Mouse (Mus musculus): ENCODE results near the gene Lrmp. TPM values are rescaled to one million over a fixed set of nuclear protein-coding genes. Genes with fewer than 3 reads are reported as not detected.
"Not testable (repeated sequence)": the region's sequence is repeated elsewhere in the genome, so short reads cannot be mapped to it uniquely, and the experiment has no call there.

Gene Lrmp
- total RNA-seq, 2 experiments from 2014 or later: 2.0 to 3.1 TPM

- no peak for DNase-seq (ENCODE audit: low spot score in 2 of 2)
- intact Hi-C loops (cut with DNase I): no loop called here
Measured at GRCm38 (mm10) chr6:145131991-145132390, 16.5 kb downstream of the Lrmp start.

- DNase-seq (ENCODE audit: low spot score in 2 of 2); intact Hi-C loops (cut with DNase I): not testable (repeated sequence)
Measured at GRCm38 (mm10) chr6:145132969-145133368, 17.5 kb downstream of the Lrmp start.

- DNase-seq (ENCODE audit: low spot score in 2 of 2): no peak
- intact Hi-C loops (cut with DNase I): loop anchor here (5.0 kb wide), 1 partner anchor 42 kb away; no protein-coding TSS in a partner anchor
Measured at GRCm38 (mm10) chr6:145135295-145135694, 19.8 kb downstream of the Lrmp start.

- no peak for DNase-seq (ENCODE audit: low spot score in 2 of 2)
- intact Hi-C loops (cut with DNase I): loop anchor here (5.0 kb wide), 1 partner anchor 41 kb away; no protein-coding TSS in a partner anchor
Measured at GRCm38 (mm10) chr6:145135804-145136203, 20.4 kb downstream of the Lrmp start.

- DNase-seq (ENCODE audit: low spot score in 2 of 2): no peak
- intact Hi-C loops (cut with DNase I): loop anchor here (5.0 kb wide), 1 partner anchor 40 kb away; no protein-coding TSS in a partner anchor
Measured at GRCm38 (mm10) chr6:145136831-145137230, 21.4 kb downstream of the Lrmp start.

GRCm38 (mm10) chr6:145139236-145139635 is 23.8 kb downstream of the Lrmp start:
- no peak for DNase-seq (ENCODE audit: low spot score in 2 of 2)
- intact Hi-C loops (cut with DNase I): loop anchor here (5.0 kb wide), 1 partner anchor 38 kb away; no protein-coding TSS in a partner anchor

- intact Hi-C loops (cut with DNase I): loop anchor here (5.0 kb wide), 1 partner anchor 37 kb away; no protein-coding TSS in a partner anchor
- no peak for DNase-seq (ENCODE audit: low spot score in 2 of 2)
Measured at GRCm38 (mm10) chr6:145139776-145140475, 24.5 kb downstream of the Lrmp start.

GRCm38 (mm10) chr6:145140706-145141105 is 25.3 kb downstream of the Lrmp start:
- intact Hi-C loops (cut with DNase I): no loop called here
- no peak for DNase-seq (ENCODE audit: low spot score in 2 of 2)

GRCm38 (mm10) chr6:145141827-145142226 is 26.4 kb downstream of the Lrmp start:
- intact Hi-C loops (cut with DNase I): no loop called here
- no peak for DNase-seq (ENCODE audit: low spot score in 2 of 2)

- intact Hi-C loops (cut with DNase I): no loop called here
- no peak for DNase-seq (ENCODE audit: low spot score in 2 of 2)
Measured at GRCm38 (mm10) chr6:145145173-145145572, 29.7 kb downstream of the Lrmp start.

- intact Hi-C loops (cut with DNase I): no loop called here
- DNase-seq (ENCODE audit: low spot score in 2 of 2): no peak
Measured at GRCm38 (mm10) chr6:145147716-145148115, 32.3 kb downstream of the Lrmp start.

- peak; percentile 22 to 39 for DNase-seq (ENCODE audit: low spot score in 2 of 2)
- intact Hi-C loops (cut with DNase I): no loop called here
Measured at GRCm38 (mm10) chr6:145149054-145149453, 33.6 kb downstream of the Lrmp start.

GRCm38 (mm10) chr6:145158619-145159018 is 43.2 kb downstream of the Lrmp start:
- intact Hi-C loops (cut with DNase I): no loop called here
- DNase-seq (ENCODE audit: low spot score in 2 of 2): no peak

GRCm38 (mm10) chr6:145160581-145160980 is 45.1 kb downstream of the Lrmp start:
- no peak for DNase-seq (ENCODE audit: low spot score in 2 of 2)
- intact Hi-C loops (cut with DNase I): no loop called here

- intact Hi-C loops (cut with DNase I): no loop called here
- no peak for DNase-seq (ENCODE audit: low spot score in 2 of 2)
Measured at GRCm38 (mm10) chr6:145171892-145172606, 56.6 kb downstream of the Lrmp start.

GRCm38 (mm10) chr6:145173781-145174191 is 58.3 kb downstream of the Lrmp start:
- intact Hi-C loops (cut with DNase I): no loop called here

GRCm38 (mm10) chr6:145175571-145175981 is 60.1 kb downstream of the Lrmp start:
- DNase-seq (ENCODE audit: low spot score in 2 of 2): no peak
- intact Hi-C loops (cut with DNase I): loop anchor here (5.0 kb wide), 1 partner anchor 38 kb away; no protein-coding TSS in a partner anchor

More at GRCm38 (mm10) chr6:145173781-145174191, 58.3 kb downstream of the Lrmp start:
- DNase-seq (ENCODE audit: low spot score in 2 of 2): peak in 1 of 2 experiments; percentile 48

- intact Hi-C loops (cut with DNase I): loop anchor here (5.0 kb wide), 1 partner anchor 39 kb away; no protein-coding TSS in a partner anchor
- no peak for DNase-seq (ENCODE audit: low spot score in 2 of 2)
Measured at GRCm38 (mm10) chr6:145176474-145176873, 61.0 kb downstream of the Lrmp start.

- intact Hi-C loops (cut with DNase I): loop anchor here (5.0 kb wide), 1 partner anchor 42 kb away; no protein-coding TSS in a partner anchor
Measured at GRCm38 (mm10) chr6:145179665-145180064, 64.2 kb downstream of the Lrmp start.

GRCm38 (mm10) chr6:145182044-145182443 is 66.6 kb downstream of the Lrmp start:
- no peak for DNase-seq (ENCODE audit: low spot score in 2 of 2)
- intact Hi-C loops (cut with DNase I): no loop called here

More at GRCm38 (mm10) chr6:145179665-145180064, 64.2 kb downstream of the Lrmp start:
- peak in 1 of 2 experiments; percentile 60 for DNase-seq (ENCODE audit: low spot score in 2 of 2)
